Mouse (Mus musculus) gastrocnemius, postnatal 25 days (tissue): ENCODE results near the gene D630039A03Rik. TPM values are rescaled to one million over a fixed set of nuclear protein-coding genes. Genes with fewer than 3 reads are reported as not detected.
A peak's percentile ranks its signal among the peaks of the same experiment; 100 is the strongest.

Experiments
- DNase-seq: peaks from one replicate; pipeline ENCODE4 v3.0.0; 2022
- long read RNA-seq, 2 experiments: library from polyadenylated mRNA; stranded (forward); transcript quantifications; one replicate each; pipeline ENCODE4 v2.0.0; 2021
- total RNA-seq, 2 experiments: library from RNA; stranded (reverse); gene quantifications; 1 replicate in 1 of 2; 2 replicates in 1 of 2; pipeline ENCODE4 v1.2.3; 2021

The D630039A03Rik gene
- not detected for total RNA-seq
- long read RNA-seq, experiment 1: 0 reads
- long read RNA-seq, experiment 2: 0 reads

GRCm38 (mm10) chr4:57916201-57916661 is at the start of gene D630039A03Rik:
Gene D630039A03Rik, minus strand, starts transcription at chr4:57916297.
- no peak for DNase-seq

- no peak for DNase-seq
Observed at GRCm38 (mm10) chr4:57965516-57965915, 49.4 kb upstream of the D630039A03Rik start.

- no peak for DNase-seq
Observed at GRCm38 (mm10) chr4:57964143-57964542, 48.0 kb upstream of the D630039A03Rik start.

GRCm38 (mm10) chr4:57959056-57959455 is 43.0 kb upstream of the D630039A03Rik start:
- no peak for DNase-seq

- no peak for DNase-seq
Observed at GRCm38 (mm10) chr4:57958098-57958497, 42.0 kb upstream of the D630039A03Rik start.

- no peak for DNase-seq
Observed at GRCm38 (mm10) chr4:57957200-57958085, 41.3 kb upstream of the D630039A03Rik start.

GRCm38 (mm10) chr4:57956029-57956960 is 40.2 kb upstream of the D630039A03Rik start, which contains the start of gene Txn1:
Gene Txn1, minus strand, starts transcription at chr4:57956411.
- DNase-seq: peak; percentile 97

- peak; percentile 48 for DNase-seq
Observed at GRCm38 (mm10) chr4:57955544-57955958, 39.5 kb upstream of the D630039A03Rik start.

GRCm38 (mm10) chr4:57954991-57955390 is 38.9 kb upstream of the D630039A03Rik start:
- no peak for DNase-seq

- no peak for DNase-seq
Observed at GRCm38 (mm10) chr4:57954580-57954979, 38.5 kb upstream of the D630039A03Rik start.

- DNase-seq: no peak
Observed at GRCm38 (mm10) chr4:57953796-57954195, 37.7 kb upstream of the D630039A03Rik start.

GRCm38 (mm10) chr4:57952891-57953290 is 36.8 kb upstream of the D630039A03Rik start:
- DNase-seq: no peak

GRCm38 (mm10) chr4:57952416-57952815 is 36.3 kb upstream of the D630039A03Rik start:
- no peak for DNase-seq

- no peak for DNase-seq
Observed at GRCm38 (mm10) chr4:57949866-57950265, 33.8 kb upstream of the D630039A03Rik start.

GRCm38 (mm10) chr4:57947476-57947875 is 31.4 kb upstream of the D630039A03Rik start:
- no peak for DNase-seq

GRCm38 (mm10) chr4:57947036-57947435 is 30.9 kb upstream of the D630039A03Rik start:
- DNase-seq: no peak

- DNase-seq: no peak
Observed at GRCm38 (mm10) chr4:57942892-57943291, 26.8 kb upstream of the D630039A03Rik start.

- DNase-seq: no peak
Observed at GRCm38 (mm10) chr4:57940631-57941030, 24.5 kb upstream of the D630039A03Rik start.

- no peak for DNase-seq
Observed at GRCm38 (mm10) chr4:57937292-57937691, 21.2 kb upstream of the D630039A03Rik start.

- no peak for DNase-seq
Observed at GRCm38 (mm10) chr4:57934181-57934580, 18.1 kb upstream of the D630039A03Rik start.

- DNase-seq: no peak
Observed at GRCm38 (mm10) chr4:57930559-57931170, 14.6 kb upstream of the D630039A03Rik start.
